Mouse (Mus musculus): ENCODE measurements at regions not wholly inside any gene's neighbourhood (a gene's known extent, or its start where the extent isn't known, plus 50 kb on each side); places are given as distances from the start of the nearest gene placed in this dataset.

DNA sequence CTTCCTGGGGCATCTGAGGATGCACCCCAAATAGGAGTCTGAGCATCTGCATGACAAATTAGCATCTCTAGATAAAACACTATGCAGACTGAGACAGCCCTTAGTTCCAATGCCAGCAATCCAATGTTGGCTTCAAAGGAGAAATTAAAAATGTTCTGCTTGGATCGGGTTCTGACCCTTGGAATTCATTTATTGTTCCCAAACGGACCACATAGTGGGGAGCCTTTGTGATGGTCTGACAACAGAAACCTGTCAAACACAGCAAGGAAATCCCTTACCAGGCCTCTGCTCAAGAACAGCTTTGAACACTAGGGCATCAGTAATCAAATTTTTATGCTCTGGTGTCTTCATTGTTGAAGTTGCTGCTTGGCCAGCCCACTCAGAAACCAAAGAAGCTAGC is 237.1 kb downstream of the Slc4a3 start:
- TF ChIP-seq CTCF (IDR thresholded peaks at IDR 0.05; ENCODE audit: control insufficient read depth, insufficient read depth, insufficient read length) (no peak), USF1 (IDR thresholded peaks at IDR 0.05; ENCODE audit: low read depth) (no peak), MAX (IDR thresholded peaks at IDR 0.05) (no peak)

Data from C2C12 (cell line).